In the genomic region with DNA sequence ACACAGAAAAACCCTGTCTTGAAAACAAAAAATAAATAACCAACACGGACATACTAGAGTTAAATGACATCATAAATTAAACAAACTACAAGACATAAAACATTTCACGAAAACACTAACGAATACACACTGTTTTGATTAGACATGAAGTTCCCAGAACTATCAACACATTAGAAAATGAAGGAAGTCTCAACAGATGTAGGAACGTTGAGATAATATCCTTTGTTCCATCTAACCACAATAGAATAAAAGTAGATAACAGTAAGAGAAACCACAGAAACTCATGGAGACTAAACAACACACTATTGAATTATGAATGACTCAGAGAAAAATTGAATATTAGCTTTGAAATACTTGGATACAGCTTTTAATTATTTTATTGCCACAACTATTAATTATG, we compare ENCODE assay signal across 47 mouse cellular contexts. TPM values are rescaled to one million over a fixed set of nuclear protein-coding genes. Genes with fewer than 3 reads are reported as not detected.
"Had no signal": no experiment of that assay in that cellular context is flagged by ENCODE, and none has a peak within 500 bp of the region (broad histone marks: within the 10 kb centered on the region; RNA-seq: fewer than 3 reads in every experiment).

No protein-coding gene starts in this region.

- H3K4me1 ChIP-seq: limb, embryonic 10.5 days; limb, embryonic 12.5 days; limb, embryonic 13.5 days; limb, embryonic 15.5 days; liver, embryonic 12.5 days; liver, embryonic 13.5 days; liver, embryonic 15.5 days; lung, embryonic 15.5 days; megakaryocyte, embryonic 14.5 days; midbrain, embryonic 10.5 days; midbrain, embryonic 12.5 days; midbrain, embryonic 13.5 days; midbrain, embryonic 15.5 days; neural tube, embryonic 12.5 days had no signal

- H3K27ac ChIP-seq: limb, embryonic 10.5 days; limb, embryonic 12.5 days; limb, embryonic 13.5 days; limb, embryonic 15.5 days; liver, embryonic 12.5 days; liver, embryonic 13.5 days; liver, embryonic 14.5 days; liver, embryonic 15.5 days; lung, embryonic 15.5 days; macrophage; midbrain, embryonic 10.5 days; midbrain, embryonic 12.5 days; midbrain, embryonic 13.5 days; midbrain, embryonic 15.5 days; neural tube, embryonic 12.5 days had no signal

- H3K4me3 ChIP-seq: limb, embryonic 10.5 days; limb, embryonic 12.5 days; limb, embryonic 13.5 days; limb, embryonic 15.5 days; liver, embryonic 12.5 days; liver, embryonic 13.5 days; liver, embryonic 15.5 days; lung, embryonic 15.5 days; megakaryocyte, embryonic 14.5 days; midbrain, embryonic 10.5 days; midbrain, embryonic 12.5 days; midbrain, embryonic 13.5 days; midbrain, embryonic 15.5 days; myocyte; neural tube, embryonic 12.5 days had no signal

- ATAC-seq: liver, embryonic 12.5 days; liver, postnatal 0 days; lung, postnatal 0 days; midbrain, embryonic 13.5 days; midbrain, embryonic 15.5 days; midbrain, embryonic 16.5 days had no signal

- H3K36me3 ChIP-seq: limb, embryonic 10.5 days; limb, embryonic 12.5 days; limb, embryonic 13.5 days; limb, embryonic 15.5 days; liver, embryonic 12.5 days; liver, embryonic 13.5 days; liver, embryonic 15.5 days; lung, embryonic 15.5 days; midbrain, embryonic 10.5 days; midbrain, embryonic 12.5 days; midbrain, embryonic 13.5 days; midbrain, embryonic 15.5 days; neural tube, embryonic 12.5 days had no signal

- DNase-seq: left cerebral cortex, postnatal 4 days; liver; liver, embryonic 13.5 days; liver, postnatal 0 days; lung, adult 18-20 months; lung, adult 2 months; lung, embryonic 14.5 days; lung, postnatal 10 days; lung, postnatal 14 days; lung, postnatal 36 days; lung, postnatal 4 days; midbrain, embryonic 14.5 days had no signal

- H3K27me3 ChIP-seq: limb, embryonic 12.5 days; limb, embryonic 13.5 days; limb, embryonic 15.5 days; liver, embryonic 12.5 days; liver, embryonic 13.5 days; liver, embryonic 15.5 days; lung, embryonic 15.5 days; megakaryocyte, embryonic 14.5 days; midbrain, embryonic 12.5 days; midbrain, embryonic 13.5 days; midbrain, embryonic 15.5 days; neural tube, embryonic 12.5 days had no signal

- H3K9ac ChIP-seq: limb, embryonic 12.5 days; limb, embryonic 13.5 days; limb, embryonic 15.5 days; liver, embryonic 12.5 days; liver, embryonic 13.5 days; liver, embryonic 14.5 days; liver, embryonic 15.5 days; liver, postnatal 0 days; lung, embryonic 14.5 days; lung, embryonic 15.5 days; midbrain, embryonic 12.5 days; midbrain, embryonic 13.5 days; midbrain, embryonic 15.5 days; neural tube, embryonic 12.5 days had no signal

- H3K9me3 ChIP-seq: limb, embryonic 10.5 days; limb, embryonic 12.5 days; limb, embryonic 13.5 days; limb, embryonic 15.5 days; liver, embryonic 12.5 days; liver, embryonic 13.5 days; liver, embryonic 15.5 days; lung, embryonic 15.5 days; megakaryocyte, embryonic 14.5 days; midbrain, embryonic 10.5 days; midbrain, embryonic 12.5 days; midbrain, embryonic 13.5 days; midbrain, embryonic 15.5 days; neural tube, embryonic 12.5 days had no signal

RNA-seq across cellular contexts. Expression of gene Gm3952, which starts 14.0 kb away (rescaled TPM):
- total RNA-seq: left cerebral cortex, postnatal 10 days; left cerebral cortex, postnatal 14 days; left cerebral cortex, postnatal 25 days; left cerebral cortex, postnatal 36 days; left cerebral cortex, postnatal 4 days; liver, adult 2 months; megakaryocyte progenitor cell, adult 5-6 weeks; megakaryocyte, adult 5-6 weeks; megakaryocyte-erythroid progenitor cell, adult 5-6 weeks; midbrain, postnatal 0 days; monocyte, adult 5-6 weeks had no signal
- polyA plus RNA-seq: limb, embryonic 10.5 days; limb, embryonic 11.5 days; limb, embryonic 12.5 days; limb, embryonic 13.5 days; limb, embryonic 14.5 days; limb, embryonic 15.5 days; liver, adult 2 months; liver, embryonic 11.5 days; liver, embryonic 12.5 days; liver, embryonic 13.5 days; liver, embryonic 14.5 days; liver, embryonic 15.5 days; liver, embryonic 16.5 days; liver, postnatal 0 days; lung, adult 2 months; lung, embryonic 14.5 days; lung, embryonic 15.5 days; lung, embryonic 16.5 days; lung, postnatal 0 days; macrophage; midbrain, embryonic 10.5 days; midbrain, embryonic 11.5 days; midbrain, embryonic 12.5 days; midbrain, embryonic 13.5 days; midbrain, embryonic 14.5 days; midbrain, embryonic 15.5 days; midbrain, embryonic 16.5 days; midbrain, postnatal 0 days; myocyte; neural tube, embryonic 11.5 days; neural tube, embryonic 12.5 days had no signal
